Mouse (Mus musculus) ES-E14 (cell line): ENCODE results near the gene Pamr1. TPM values are rescaled to one million over a fixed set of nuclear protein-coding genes. Genes with fewer than 3 reads are reported as not detected.

Experiments used
- DNase-seq: peaks from one replicate; pipeline ENCODE4 v3.0.0-alpha.2; 2013; ENCODE audit warnings: low read depth, low spot score
- H3K27ac ChIP-seq: 2 replicates; pipeline ENCODE4 v1.5.1; 2012; ENCODE audit warnings: low read depth, mild to moderate bottlenecking, low read length, moderate library complexity, mixed read lengths; ENCODE audit not compliant: poor library complexity, insufficient read depth, severe bottlenecking
- H3K36me3 ChIP-seq: 2 replicates; pipeline ENCODE4 v1.6.1; 2012; ENCODE audit warnings: mild to moderate bottlenecking, low read length, moderate library complexity, mixed read lengths; ENCODE audit not compliant: control insufficient read depth, poor library complexity, insufficient read depth, severe bottlenecking
- H3K4me1 ChIP-seq, 2 experiments: fragments of 150-350 bp in 1 of 2; sonication (generic) in 1 of 2; 2 replicates each; pipeline ENCODE4 v1.6.1; 2012; ENCODE audit warnings: low read length in 2 of 2, mild to moderate bottlenecking in 1 of 2, mixed read lengths in 1 of 2; ENCODE audit not compliant: control insufficient read depth in 2 of 2, insufficient read depth in 2 of 2, poor library complexity in 1 of 2
- H3K4me3 ChIP-seq, 2 experiments: fragments of 150-350 bp in 1 of 2; sonication (generic) in 1 of 2; 2 replicates each; pipeline ENCODE4 v1.5.1; 2012; ENCODE audit warnings: low read length in 2 of 2, low read depth in 1 of 2, mild to moderate bottlenecking in 1 of 2, mixed read lengths in 1 of 2; ENCODE audit not compliant: insufficient read depth in 1 of 2, poor library complexity in 1 of 2, severe bottlenecking in 1 of 2
- H3K9ac ChIP-seq: 2 replicates; pipeline ENCODE4 v1.6.1; 2012; ENCODE audit warnings: low read depth, mild to moderate bottlenecking, low read length, mixed read lengths; ENCODE audit not compliant: poor library complexity, insufficient read depth, severe bottlenecking
- H3K9me3 ChIP-seq: fragments of 150-350 bp; sonication (generic); 2 replicates; pipeline ENCODE4 v1.6.1; 2012; ENCODE audit warnings: low read depth, mild to moderate bottlenecking, low read length; ENCODE audit not compliant: control insufficient read depth, insufficient read depth
- CHD2 ChIP-seq: IDR thresholded peaks from 2 replicates; pipeline ENCODE4 v1.6.1; 2014; ENCODE audit warnings: mild to moderate bottlenecking, low read depth, low read length, inconsistent platforms
- HCFC1 ChIP-seq: IDR thresholded peaks from 2 replicates; pipeline ENCODE4 v1.6.1; 2012; ENCODE audit warnings: low read length, inconsistent platforms, borderline replicate concordance; ENCODE audit not compliant: insufficient read depth
- MAFK ChIP-seq: IDR thresholded peaks from 2 replicates; pipeline ENCODE4 v1.6.1; 2014; ENCODE audit warnings: mild to moderate bottlenecking, low read depth, low read length, inconsistent platforms; ENCODE audit not compliant: insufficient read depth
- ZC3H11A ChIP-seq: IDR thresholded peaks from 2 replicates; pipeline ENCODE4 v1.6.1; 2012; ENCODE audit warnings: low read depth, mild to moderate bottlenecking, inconsistent platforms, low read length, borderline replicate concordance
- ZNF384 ChIP-seq: IDR thresholded peaks from 2 replicates; pipeline ENCODE4 v1.6.1; 2012; ENCODE audit warnings: low read depth, low read length, inconsistent platforms
- in situ Hi-C, 2 experiments: fragments of 600-800 bp; cut with MboI; formaldehyde crosslinking; loops; one replicate each; pipeline ENCODE4 v1.15.1; 2025; ENCODE audit warnings: low sequenced_read_pairs in 2 of 2, inconsistent platforms in 1 of 2; ENCODE audit not compliant: unreplicated experiment in 2 of 2
- total RNA-seq: library from RNA; depleted of rRNA; stranded (reverse); fragments of 300-350 nt; gene quantifications from 2 replicates; pipeline ENCODE4 v1.2.3, GENCODE M21; 2012

Pamr1 gene
- total RNA-seq, 1 experiment, result 0.49 TPM

DNA sequence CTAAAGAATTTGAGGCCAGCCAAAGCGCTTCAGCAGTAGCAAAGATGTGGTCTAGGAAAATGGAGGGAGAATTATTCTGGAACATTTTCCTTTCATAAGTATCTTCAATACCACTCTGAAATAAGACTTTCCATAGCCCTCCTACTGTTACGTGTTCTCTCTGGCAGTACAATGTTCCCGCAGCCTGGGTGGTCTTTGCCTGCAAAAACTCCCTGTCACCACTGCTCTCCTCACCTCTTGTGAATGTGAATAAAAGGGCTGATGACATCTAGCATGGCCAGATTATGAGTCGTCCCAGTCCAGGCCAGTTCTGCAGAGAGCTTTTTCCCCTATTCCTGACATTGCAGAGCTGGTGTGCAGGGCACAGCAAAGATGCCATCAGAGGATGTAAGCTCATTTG is 16.4 kb upstream of the Pamr1 start:
- Histone ChIP-seq H3K4me3 (no peak overlapping the region), H3K4me1 (no peaks in the 10 kb centered on the region), H3K36me3 (no peaks in the 10 kb centered on the region), H3K27ac (no peak overlapping the region), H3K9me3 (no peaks in the 10 kb centered on the region), H3K9ac (no peak overlapping the region)
- TF ChIP-seq ZNF384, result no peak
- TF ChIP-seq HCFC1, result no peak
- TF ChIP-seq ZC3H11A, result no peak
- no peak for TF ChIP-seq MAFK
- no peak for TF ChIP-seq CHD2
- DNase-seq, result no peak
- in situ Hi-C loops, result no loop called here

DNA sequence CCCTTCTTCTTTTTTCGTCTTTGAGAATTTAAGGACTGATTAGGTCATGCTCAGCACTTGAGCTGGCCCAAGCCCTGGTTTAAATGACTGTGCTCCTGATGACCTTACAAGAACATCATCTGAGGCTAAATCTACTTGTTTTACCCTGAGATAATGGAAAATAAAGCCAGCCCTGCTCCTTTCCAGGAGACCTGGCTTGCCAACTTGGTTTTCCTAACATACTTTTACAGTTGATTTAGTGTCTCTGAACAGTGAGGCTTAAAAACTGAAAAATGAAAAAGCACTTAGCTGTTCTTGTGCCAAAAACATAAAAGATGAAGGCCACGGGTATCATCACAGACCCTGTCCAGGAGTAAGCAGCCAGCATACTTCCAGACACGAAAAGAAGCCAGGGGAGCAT is 13.0 kb upstream of the Pamr1 start:
- H3K9ac ChIP-seq, result no peak overlapping the region
- no peaks in the 10 kb centered on the region for H3K9me3 ChIP-seq
- in situ Hi-C loops, result no loop called here
- no peaks in the 10 kb centered on the region for H3K36me3 ChIP-seq
- no peaks in the 10 kb centered on the region for H3K4me1 ChIP-seq
- no peak for DNase-seq
- TF ChIP-seq ZC3H11A, result no peak
- TF ChIP-seq CHD2, result no peak
- no peak for TF ChIP-seq MAFK
- TF ChIP-seq HCFC1, result no peak
- TF ChIP-seq ZNF384, result no peak
- H3K27ac ChIP-seq, result no peak overlapping the region
- H3K4me3 ChIP-seq, result no peak overlapping the region

DNA sequence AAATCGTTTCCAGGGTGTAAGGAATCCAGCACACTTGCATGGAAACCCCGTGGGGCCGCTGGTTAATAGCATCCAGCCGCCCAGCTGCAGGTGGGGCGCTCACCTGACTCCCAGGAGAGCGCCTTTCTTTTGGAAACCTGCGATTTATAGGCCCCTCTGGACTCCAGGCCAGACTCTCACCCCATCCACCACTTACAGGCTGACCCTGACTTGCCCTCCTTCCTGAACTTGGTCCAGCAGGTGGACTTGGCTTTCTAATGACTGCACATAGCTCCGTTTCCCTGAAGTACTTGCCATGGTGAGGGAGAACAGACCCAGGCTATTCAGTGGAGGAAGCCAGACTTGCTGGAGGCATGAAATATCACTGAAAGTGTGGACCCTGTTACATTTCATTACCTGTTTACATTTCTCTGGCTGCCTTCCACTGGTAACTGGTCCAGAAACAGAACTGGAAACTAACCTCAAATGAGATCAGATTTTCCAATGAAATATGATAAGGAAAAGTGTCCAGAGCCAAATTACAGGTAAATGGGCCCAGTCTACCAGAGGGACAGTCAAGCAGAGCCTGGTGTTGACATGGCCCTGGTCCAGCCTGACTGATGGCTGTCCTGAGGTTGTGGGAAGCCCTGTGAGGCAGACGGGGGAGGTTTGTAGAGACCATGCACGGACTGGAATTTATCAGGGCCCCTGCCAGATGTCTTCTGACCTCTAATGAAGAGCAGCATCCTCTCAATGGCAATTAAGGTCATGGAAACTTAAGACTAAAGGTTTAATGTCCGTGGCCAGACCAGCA is 9.2 kb upstream of the Pamr1 start:
- Histone ChIP-seq H3K27ac (no peak overlapping the region), H3K4me3 (no peak overlapping the region), H3K9me3 (no peaks in the 10 kb centered on the region), H3K4me1 (0 out of 4 replicates have a peak, but pooled peaks cover 0 to 2% of the 10 kb centered on the region in 2 experiments), H3K36me3 (no peaks in the 10 kb centered on the region), H3K9ac (no peak overlapping the region)
- no peak for DNase-seq
- in situ Hi-C loops, result no loop called here
- TF ChIP-seq CHD2 (no peak), HCFC1 (no peak), MAFK (no peak), ZNF384 (no peak), ZC3H11A (no peak)

DNA sequence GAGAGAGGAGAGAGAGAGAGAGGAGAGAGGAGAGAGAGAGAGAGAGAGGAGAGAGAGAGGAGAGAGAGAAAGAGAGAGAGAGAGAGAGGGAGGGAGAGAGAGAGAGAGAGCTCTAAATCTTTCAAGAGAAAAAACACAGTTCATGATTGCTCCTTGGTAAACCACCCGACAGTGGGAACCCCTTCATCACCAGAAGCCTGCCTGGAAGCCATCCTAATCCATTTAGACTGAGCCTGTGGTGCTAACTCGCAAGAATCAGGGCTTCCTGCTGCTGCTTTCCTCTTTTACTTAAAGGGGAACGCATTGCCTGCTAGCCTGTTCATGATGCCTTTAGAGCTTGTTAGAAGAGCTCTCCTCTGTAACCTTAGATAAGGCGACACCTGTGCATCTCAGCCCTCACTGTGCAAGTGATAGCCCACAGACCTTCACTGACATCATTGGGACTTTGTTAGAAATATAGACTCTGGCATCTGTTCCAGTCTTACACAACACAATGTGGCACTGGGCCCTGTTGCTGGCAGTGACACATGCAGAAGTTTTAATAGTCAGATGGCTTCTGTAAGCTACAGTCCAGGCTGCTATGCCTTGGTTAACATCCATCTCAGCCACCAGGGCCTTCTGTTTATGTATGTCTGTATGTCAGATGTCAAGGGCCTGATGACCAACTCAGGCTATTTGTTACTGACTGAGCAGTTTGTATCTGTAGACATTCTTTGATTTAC is 8.2 kb upstream of the Pamr1 start:
- Histone ChIP-seq H3K4me3 (no peak overlapping the region), H3K27ac (no peak overlapping the region), H3K9me3 (no peaks in the 10 kb centered on the region), H3K4me1 (0 out of 4 replicates have a peak, but pooled peaks cover 0 to 2% of the 10 kb centered on the region in 2 experiments), H3K9ac (no peak overlapping the region), H3K36me3 (no peaks in the 10 kb centered on the region)
- TF ChIP-seq ZNF384, result no peak
- TF ChIP-seq CHD2, result no peak
- TF ChIP-seq ZC3H11A, result no peak
- TF ChIP-seq HCFC1, result no peak
- TF ChIP-seq MAFK, result no peak
- in situ Hi-C loops, result no loop called here
- DNase-seq, result no peak
